Mouse (Mus musculus) right cerebral cortex, adult 2 months (tissue): Measurements from ENCODE around the gene Mdn1.

Experiments used
- DNase-seq, 2 experiments: peaks; one replicate each; pipeline ENCODE4 v3.0.0; 2021 to 2022; ENCODE audit warnings: low spot score in 2 of 2

Mdn1 gene

GRCm38 (mm10) chr4:32656918-32657662 lies at the start of gene Mdn1:
Gene Mdn1 (plus strand): TSS chr4:32657119.
- DNase-seq = peak; percentile 98 to 100

GRCm38 (mm10) chr4:32615034-32615881 lies 41.7 kb upstream of the Mdn1 start, which contains the start of gene Casp8ap2:
Gene Casp8ap2 (plus strand): TSS chr4:32615451.
- DNase-seq = peak; percentile 99 to 100

GRCm38 (mm10) chr4:32621637-32622036 lies 35.3 kb upstream of the Mdn1 start:
- DNase-seq = no peak

- no peak for DNase-seq
Observed at GRCm38 (mm10) chr4:32651669-32652068, 5.2 kb upstream of the Mdn1 start.

- peak in 1 of 2 experiments; percentile 10 for DNase-seq
Observed at GRCm38 (mm10) chr4:32656146-32656904, 594 bp upstream of the Mdn1 start.

- no peak for DNase-seq
Observed at GRCm38 (mm10) chr4:32665843-32666242, 8.9 kb downstream of the Mdn1 start.

- DNase-seq = no peak
Observed at GRCm38 (mm10) chr4:32668291-32668690, 11.4 kb downstream of the Mdn1 start.

GRCm38 (mm10) chr4:32669825-32670224 lies 12.9 kb downstream of the Mdn1 start:
- no peak for DNase-seq

GRCm38 (mm10) chr4:32674025-32674424 lies 17.1 kb downstream of the Mdn1 start:
- no peak for DNase-seq

- DNase-seq = no peak
Observed at GRCm38 (mm10) chr4:32677471-32677870, 20.6 kb downstream of the Mdn1 start.

- no peak for DNase-seq
Observed at GRCm38 (mm10) chr4:32680843-32681242, 23.9 kb downstream of the Mdn1 start.

- no peak for DNase-seq
Observed at GRCm38 (mm10) chr4:32682471-32682870, 25.6 kb downstream of the Mdn1 start.

GRCm38 (mm10) chr4:32683061-32683582 lies 26.2 kb downstream of the Mdn1 start:
- no peak for DNase-seq

- no peak for DNase-seq
Observed at GRCm38 (mm10) chr4:32717733-32718132, 60.8 kb downstream of the Mdn1 start.

- DNase-seq = no peak
Observed at GRCm38 (mm10) chr4:32745394-32745793, 88.5 kb downstream of the Mdn1 start.

- DNase-seq = no peak
Observed at GRCm38 (mm10) chr4:32748396-32748795, 91.5 kb downstream of the Mdn1 start.

GRCm38 (mm10) chr4:32750711-32751110 lies 93.8 kb downstream of the Mdn1 start:
- peak; percentile 10 to 15 for DNase-seq

- peak; percentile 48 to 53 for DNase-seq
Observed at GRCm38 (mm10) chr4:32757430-32757829, 100.5 kb downstream of the Mdn1 start.

- DNase-seq = no peak
Observed at GRCm38 (mm10) chr4:32767471-32767870, 110.6 kb downstream of the Mdn1 start.

- no peak for DNase-seq
Observed at GRCm38 (mm10) chr4:32768046-32768445, 111.1 kb downstream of the Mdn1 start.

GRCm38 (mm10) chr4:32770284-32770810 lies 113.4 kb downstream of the Mdn1 start:
- no peak for DNase-seq
